ENCODE assay signal across 21 mouse cellular contexts in the genomic region with DNA sequence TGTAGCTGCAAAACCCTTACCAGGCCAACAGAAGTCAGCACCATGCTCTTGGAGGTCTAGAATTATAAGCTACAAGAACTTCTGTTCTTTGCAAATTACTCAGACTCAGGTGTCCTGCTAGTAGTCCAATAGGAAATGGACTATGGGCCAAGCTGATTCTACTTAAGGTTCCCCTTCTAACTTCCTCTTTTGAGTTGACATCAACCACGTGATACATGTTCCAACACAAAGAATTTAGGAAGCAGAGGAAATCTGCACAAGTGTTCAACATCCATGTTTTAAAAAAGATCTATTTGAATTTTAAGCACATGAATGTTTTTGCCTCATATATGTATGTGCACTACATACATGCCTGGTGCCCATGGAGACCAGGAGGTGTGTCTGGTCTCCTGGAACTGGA.
DNase-seq lines count a peak whose midpoint lies in the region; ATAC-seq and TF ChIP-seq lines count a peak whose summit lies in the region.
"Had no signal": no experiment of that assay in that cellular context is flagged by ENCODE, and none has a peak within 500 bp of the region (broad histone marks: within the 10 kb centered on the region; RNA-seq: fewer than 3 reads in every experiment).

No protein-coding gene starts in this region.

- TF ChIP-seq CTCF in heart, postnatal 0 days (IDR thresholded peaks at IDR 0.05; ENCODE audit: low read depth): no peak
- no peak for TF ChIP-seq CTCF in bone marrow macrophage, adult 2 months (IDR thresholded peaks at IDR 0.05; ENCODE audit: low read depth, low read length)

- H3K4me1 ChIP-seq in heart, postnatal 0 days (ENCODE audit: control insufficient read depth, insufficient read depth): no peaks in the 10 kb centered on the region
- H3K4me1 ChIP-seq in heart, embryonic 10.5 days: 0 out of 2 replicates have a peak, but pooled peaks cover 4% of the 10 kb centered on the region
- H3K4me1 ChIP-seq in bone marrow macrophage, adult 2 months (ENCODE audit: control insufficient read depth, insufficient read depth, low read length): peaks cover 58% of the 10 kb centered on the region
- H3K4me1 ChIP-seq: forebrain, embryonic 10.5 days; hindbrain, embryonic 12.5 days; liver, embryonic 13.5 days; midbrain, embryonic 10.5 days had no signal

- H3K27ac ChIP-seq in heart, postnatal 0 days (ENCODE audit: low read depth): 0 out of 2 replicates have a peak overlapping the region, but pooled peaks have one; percentile 12
- H3K27ac ChIP-seq in heart, embryonic 10.5 days: no peak overlapping the region
- peak overlapping the region; percentile 95 for H3K27ac ChIP-seq in bone marrow macrophage, adult 2 months (ENCODE audit: insufficient read depth, low read depth, low read length)
- H3K27ac ChIP-seq: forebrain, embryonic 10.5 days; heart, embryonic 15.5 days; hindbrain, embryonic 12.5 days; liver, embryonic 13.5 days; lung, embryonic 15.5 days; midbrain, embryonic 10.5 days had no signal

- no peak for TF ChIP-seq EP300 in heart, postnatal 0 days (IDR thresholded peaks at IDR 0.05; ENCODE audit: low read depth)

- 62% methylated on average over 1 of the region's 1 CpGs for WGBS in heart, postnatal 0 days
- WGBS in heart, embryonic 10.5 days: 89% methylated on average over 1 of the region's 1 CpGs

- no peak overlapping the region for H3K4me2 ChIP-seq in heart, postnatal 0 days (ENCODE audit: low read depth, low read length)
- H3K4me2 ChIP-seq: heart, embryonic 15.5 days; hindbrain, embryonic 12.5 days; liver, embryonic 13.5 days; lung, embryonic 15.5 days had no signal

- no peaks in the 10 kb centered on the region for H3K36me3 ChIP-seq in heart, postnatal 0 days (replicated peaks; ENCODE audit: control insufficient read depth, insufficient read depth, low read length)
- H3K36me3 ChIP-seq in heart, embryonic 10.5 days: no peaks in the 10 kb centered on the region
- H3K36me3 ChIP-seq: forebrain, embryonic 10.5 days; heart, embryonic 15.5 days; hindbrain, embryonic 12.5 days; liver, embryonic 13.5 days; lung, embryonic 15.5 days had no signal

- DNase-seq in heart, postnatal 0 days (ENCODE audit: low spot score): no peak
- no peak for DNase-seq in heart, embryonic 10.5 days (ENCODE audit: low spot score)
- DNase-seq in 416B (ENCODE audit: low read depth): peak; percentile 83
- DNase-seq in urinary bladder, postnatal 25 days (ENCODE audit: low spot score): no peak
- DNase-seq in kidney, postnatal 14 days: no peak
- DNase-seq in kidney, adult 11 months: no peak
- DNase-seq: adrenal gland, adult 8-10 months; cerebellum, postnatal 10 days; embryo, embryonic 11 days; kidney, adult 9 months; kidney, postnatal 4 days; layer of hippocampus, adult 9-11 months; liver, embryonic 13.5 days; thymus, postnatal 36 days had no signal

- no peak for TF ChIP-seq POLR2A in bone marrow macrophage, adult 2 months (IDR thresholded peaks at IDR 0.05; ENCODE audit: borderline replicate concordance, low read depth, low read length)

- 0 out of 2 replicates have a peak, but pooled peaks cover 5% of the 10 kb centered on the region for H3K9me3 ChIP-seq in heart, postnatal 0 days (replicated peaks; ENCODE audit: control insufficient read depth, low read length)
- H3K9me3 ChIP-seq in heart, embryonic 10.5 days: no peaks in the 10 kb centered on the region
- H3K9me3 ChIP-seq: forebrain, embryonic 10.5 days; heart, embryonic 15.5 days; hindbrain, embryonic 12.5 days; liver, embryonic 13.5 days; lung, embryonic 15.5 days; midbrain, embryonic 10.5 days had no signal

- ATAC-seq in heart, postnatal 0 days (ENCODE audit: insufficient read depth, low read depth): no peak
- ATAC-seq in megakaryocyte, adult 5-6 weeks (ENCODE audit: poor library complexity, severe bottlenecking): peak; percentile 91

- peaks cover 3% of the 10 kb centered on the region for H3K27me3 ChIP-seq in heart, postnatal 0 days (ENCODE audit: control insufficient read depth, insufficient read depth, low read length)
- H3K27me3 ChIP-seq in heart, embryonic 10.5 days (ENCODE audit: insufficient read depth, poor library complexity, severe bottlenecking): peaks cover 12% of the 10 kb centered on the region; the same call in 1 of the 2 replicates
- H3K27me3 ChIP-seq: heart, embryonic 15.5 days; hindbrain, embryonic 12.5 days; liver, embryonic 13.5 days; lung, embryonic 15.5 days had no signal

- no peak overlapping the region for H3K4me3 ChIP-seq in heart, postnatal 0 days (ENCODE audit: low read depth, low read length)
- no peak overlapping the region for H3K4me3 ChIP-seq in heart, embryonic 10.5 days
- H3K4me3 ChIP-seq in bone marrow macrophage, adult 2 months (ENCODE audit: insufficient read depth, low read length): no peak overlapping the region
- H3K4me3 ChIP-seq: forebrain, embryonic 10.5 days; heart, embryonic 15.5 days; hindbrain, embryonic 12.5 days; liver, embryonic 13.5 days; lung, embryonic 15.5 days; midbrain, embryonic 10.5 days had no signal

- no peak overlapping the region for H3K9ac ChIP-seq in heart, postnatal 0 days (replicated peaks; ENCODE audit: low read depth, low read length)
- H3K9ac ChIP-seq: heart, embryonic 15.5 days; hindbrain, embryonic 12.5 days; liver, embryonic 13.5 days; lung, embryonic 15.5 days had no signal
